ENCODE assay signal across 26 mouse cellular contexts in genomic region chr16:91599242-91599641, GRCm38 (mm10). TPM values are rescaled to one million over a fixed set of nuclear protein-coding genes. Genes with fewer than 3 reads are reported as not detected.
DNase-seq lines count a peak whose midpoint lies in the region; ATAC-seq and TF ChIP-seq lines count a peak whose summit lies in the region.
"Had no signal": no experiment of that assay in that cellular context is flagged by ENCODE, and none has a peak within 500 bp of the region (broad histone marks: within the 10 kb centered on the region; RNA-seq: fewer than 3 reads in every experiment).

No protein-coding gene starts in this region.

- no peak overlapping the region for H3K4me2 ChIP-seq in forebrain, postnatal 0 days (ENCODE audit: low read depth)
- no peak overlapping the region for H3K4me2 ChIP-seq in forebrain, embryonic 14.5 days (ENCODE audit: low read length)
- no peak overlapping the region for H3K4me2 ChIP-seq in lung, postnatal 0 days (replicated peaks; ENCODE audit: low read depth, low read length)
- H3K4me2 ChIP-seq in stomach, postnatal 0 days (replicated peaks; ENCODE audit: low read depth) = no peak overlapping the region
- H3K4me2 ChIP-seq: embryonic facial prominence, embryonic 13.5 days; forebrain, embryonic 12.5 days; heart, embryonic 12.5 days; lung, embryonic 15.5 days had no signal

- H3K9ac ChIP-seq in forebrain, postnatal 0 days = no peak overlapping the region
- no peak overlapping the region for H3K9ac ChIP-seq in forebrain, embryonic 14.5 days (ENCODE audit: low read length)
- no peak overlapping the region for H3K9ac ChIP-seq in lung, postnatal 0 days (replicated peaks; ENCODE audit: low read depth)
- no peak overlapping the region for H3K9ac ChIP-seq in stomach, postnatal 0 days (ENCODE audit: low read length)
- H3K9ac ChIP-seq: embryonic facial prominence, embryonic 13.5 days; forebrain, embryonic 12.5 days; heart, embryonic 12.5 days; lung, embryonic 15.5 days had no signal

- DNase-seq in forebrain, postnatal 0 days = no peak
- DNase-seq in forebrain, embryonic 14.5 days (ENCODE audit: low spot score) = no peak
- no peak for DNase-seq in layer of hippocampus, adult 2 months (ENCODE audit: low spot score in 2 of 2)
- no peak for DNase-seq in layer of hippocampus, adult 9-10 months (ENCODE audit: low spot score)
- no peak for DNase-seq in lung, postnatal 0 days (ENCODE audit: low spot score)
- no peak for DNase-seq in lung, adult 2 months
- DNase-seq in stomach, postnatal 0 days (ENCODE audit: low spot score) = no peak
- DNase-seq in kidney, adult 2 months = no peak
- DNase-seq: adrenal gland, postnatal 10 days; cerebellum, adult 8-10 months; cerebellum, postnatal 36 days; embryo, embryonic 11 days; heart, postnatal 10 days; kidney, adult 9 months; kidney, postnatal 25 days; right cerebral cortex, adult 18-20 months had no signal

- H3K4me3 ChIP-seq in forebrain, postnatal 0 days (ENCODE audit: low read depth, low read length) = no peak overlapping the region
- no peak overlapping the region for H3K4me3 ChIP-seq in forebrain, embryonic 14.5 days (ENCODE audit: low read depth, low read length)
- no peak overlapping the region for H3K4me3 ChIP-seq in layer of hippocampus, adult 2 months
- no peak overlapping the region for H3K4me3 ChIP-seq in lung, postnatal 0 days (ENCODE audit: low read depth, low read length)
- no peak overlapping the region for H3K4me3 ChIP-seq in lung, adult 2 months (replicated peaks; ENCODE audit: extremely low read depth, low read depth, low read length)
- H3K4me3 ChIP-seq in stomach, postnatal 0 days (ENCODE audit: low read depth, low read length) = no peak overlapping the region
- no peak overlapping the region for H3K4me3 ChIP-seq in kidney, adult 2 months (ENCODE audit: insufficient read depth, low read depth, low read length)
- H3K4me3 ChIP-seq: embryonic facial prominence, embryonic 13.5 days; erythroblast, embryonic 14.5 days; forebrain, embryonic 12.5 days; heart, embryonic 12.5 days; lung, embryonic 15.5 days had no signal

- TF ChIP-seq POLR2A in lung, adult 2 months (IDR thresholded peaks at IDR 0.05; ENCODE audit: borderline replicate concordance, extremely low read depth, low read depth, low read length) = no peak
- TF ChIP-seq POLR2A in kidney, adult 2 months (IDR thresholded peaks at IDR 0.05; ENCODE audit: low read depth, low read length) = no peak

- peak; percentile 25; the same call in 1 of the 2 replicates for TF ChIP-seq CTCF in forebrain, postnatal 0 days (IDR thresholded peaks at IDR 0.05; ENCODE audit: low read depth)
- peak; percentile 58 for TF ChIP-seq CTCF in layer of hippocampus, adult 2 months (conservative IDR thresholded peaks at IDR 0.05)
- peak; percentile 35 for TF ChIP-seq CTCF in lung, postnatal 0 days (IDR thresholded peaks at IDR 0.05)
- TF ChIP-seq CTCF in lung, adult 2 months (IDR thresholded peaks at IDR 0.05; ENCODE audit: insufficient read depth, low read length) = no peak
- TF ChIP-seq CTCF in stomach, postnatal 0 days (IDR thresholded peaks at IDR 0.05; ENCODE audit: low read depth) = peak; percentile 29; the same call in 1 of the 2 replicates
- no peak for TF ChIP-seq CTCF in kidney, adult 2 months (conservative IDR thresholded peaks at IDR 0.05; ENCODE audit: insufficient read depth, insufficient read length, low read depth, low read length)

- H3K36me3 ChIP-seq in forebrain, postnatal 0 days (ENCODE audit: insufficient read depth) = no peaks in the 10 kb centered on the region
- no peaks in the 10 kb centered on the region for H3K36me3 ChIP-seq in forebrain, embryonic 14.5 days (ENCODE audit: control insufficient read depth, insufficient read depth, low read length)
- no peaks in the 10 kb centered on the region for H3K36me3 ChIP-seq in lung, postnatal 0 days (ENCODE audit: insufficient read depth, low read length)
- no peaks in the 10 kb centered on the region for H3K36me3 ChIP-seq in stomach, postnatal 0 days (ENCODE audit: control insufficient read depth, insufficient read depth, low read length)
- H3K36me3 ChIP-seq in kidney, adult 2 months (ENCODE audit: control insufficient read depth, insufficient read depth, low read length) = no peaks in the 10 kb centered on the region
- H3K36me3 ChIP-seq: embryonic facial prominence, embryonic 13.5 days; forebrain, embryonic 12.5 days; lung, embryonic 15.5 days had no signal

- no peaks in the 10 kb centered on the region for H3K9me3 ChIP-seq in forebrain, postnatal 0 days (ENCODE audit: low read length)
- no peaks in the 10 kb centered on the region for H3K9me3 ChIP-seq in forebrain, embryonic 14.5 days (replicated peaks; ENCODE audit: control insufficient read depth, low read length)
- H3K9me3 ChIP-seq in lung, postnatal 0 days (ENCODE audit: low read length) = no peaks in the 10 kb centered on the region
- no peaks in the 10 kb centered on the region for H3K9me3 ChIP-seq in stomach, postnatal 0 days (ENCODE audit: control insufficient read depth, low read length)
- H3K9me3 ChIP-seq: embryonic facial prominence, embryonic 13.5 days; forebrain, embryonic 12.5 days; G1E; heart, embryonic 12.5 days; lung, embryonic 15.5 days had no signal

- H3K27ac ChIP-seq in forebrain, postnatal 0 days (ENCODE audit: low read depth, low read length) = no peak overlapping the region
- no peak overlapping the region for H3K27ac ChIP-seq in forebrain, embryonic 14.5 days (ENCODE audit: low read depth, low read length)
- no peak overlapping the region for H3K27ac ChIP-seq in layer of hippocampus, adult 2 months
- no peak overlapping the region for H3K27ac ChIP-seq in lung, postnatal 0 days (ENCODE audit: low read length)
- no peak overlapping the region for H3K27ac ChIP-seq in stomach, postnatal 0 days (replicated peaks)
- no peak overlapping the region for H3K27ac ChIP-seq in kidney, adult 2 months (ENCODE audit: insufficient read depth, low read depth, low read length)
- H3K27ac ChIP-seq: embryonic facial prominence, embryonic 13.5 days; forebrain, embryonic 12.5 days; lung, embryonic 15.5 days; macrophage had no signal

- no peaks in the 10 kb centered on the region; the same call in 1 of the 2 replicates for H3K4me1 ChIP-seq in forebrain, postnatal 0 days (ENCODE audit: insufficient read depth)
- peaks cover 8% of the 10 kb centered on the region; the same call in 1 of the 2 replicates for H3K4me1 ChIP-seq in forebrain, embryonic 14.5 days (ENCODE audit: control insufficient read depth, insufficient read depth, low read length)
- H3K4me1 ChIP-seq in lung, postnatal 0 days (ENCODE audit: insufficient read depth, low read depth, low read length) = 0 out of 2 replicates have a peak, but pooled peaks cover 8% of the 10 kb centered on the region
- peaks cover 5% of the 10 kb centered on the region; the same call in 1 of the 2 replicates for H3K4me1 ChIP-seq in lung, adult 2 months (ENCODE audit: control insufficient read depth, insufficient read depth, low read length)
- no peaks in the 10 kb centered on the region for H3K4me1 ChIP-seq in stomach, postnatal 0 days (replicated peaks; ENCODE audit: control insufficient read depth, insufficient read depth)
- peaks cover 5% of the 10 kb centered on the region; the same call in 1 of the 2 replicates for H3K4me1 ChIP-seq in kidney, adult 2 months (ENCODE audit: control insufficient read depth, insufficient read depth, low read length)

- TF ChIP-seq EP300 in lung, postnatal 0 days (IDR thresholded peaks at IDR 0.05) = no peak
- TF ChIP-seq EP300 in stomach, postnatal 0 days (optimal IDR thresholded peaks at IDR 0.05) = no peak

- no peaks in the 10 kb centered on the region for H3K27me3 ChIP-seq in forebrain, postnatal 0 days (ENCODE audit: insufficient read depth, low read length)
- H3K27me3 ChIP-seq in forebrain, embryonic 14.5 days (replicated peaks; ENCODE audit: control insufficient read depth, insufficient read depth, low read length) = no peaks in the 10 kb centered on the region
- H3K27me3 ChIP-seq in lung, postnatal 0 days (replicated peaks; ENCODE audit: insufficient read depth, low read length) = no peaks in the 10 kb centered on the region
- no peaks in the 10 kb centered on the region for H3K27me3 ChIP-seq in stomach, postnatal 0 days (ENCODE audit: control insufficient read depth, insufficient read depth, low read length)
- H3K27me3 ChIP-seq in kidney, adult 2 months (replicated peaks; ENCODE audit: control insufficient read depth, insufficient read depth, low read length) = no peaks in the 10 kb centered on the region
- H3K27me3 ChIP-seq: lung, embryonic 15.5 days had no signal

- no peak for ATAC-seq in forebrain, postnatal 0 days
- no peak for ATAC-seq in forebrain, embryonic 14.5 days
- ATAC-seq in lung, postnatal 0 days = no peak
- ATAC-seq in stomach, postnatal 0 days (ENCODE audit: low FRiP score, low TSS enrichment) = no peak
- ATAC-seq: activated CD4-positive, CD25-positive, alpha-beta regulatory T cell, adult 4 months; CD4-positive, CD25-positive, alpha-beta regulatory T cell, adult 4 months; midbrain, embryonic 16.5 days had no signal

RNA-seq across cellular contexts. Expression of gene Tmem50b, which starts 1.6 kb away (rescaled TPM):
- 65.2 and 65.6 TPM in 2 replicates for total RNA-seq in forebrain, postnatal 0 days (2014; rRNA removed)
- 98.8 and 102 TPM in 2 replicates for polyA plus RNA-seq in forebrain, postnatal 0 days (2015; fragmentation: Nextera tagmentation; extraction: Ambion mirVana)
- 105 and 111 TPM in 2 replicates for polyA plus RNA-seq in forebrain, embryonic 14.5 days (2014; fragmentation: Nextera tagmentation; extraction: Ambion mirVana)
- total RNA-seq in layer of hippocampus, adult 2 months (2021) = 100 to 1,000 TPM in 1 of 2 experiments, 10 to 100 TPM in 1; 97.3 to 104 TPM
- polyA plus RNA-seq in lung, postnatal 0 days (2015; fragmentation: Nextera tagmentation; extraction: Ambion mirVana) = 160 and 169 TPM in 2 replicates
- 87.2 and 111 TPM in 2 replicates for polyA plus RNA-seq in lung, adult 2 months (2012; rRNA removed)
- 60.8 and 64.6 TPM in 2 replicates for polyA plus RNA-seq in stomach, postnatal 0 days (2015; fragmentation: Nextera tagmentation; extraction: Ambion mirVana)
- 39.2 and 40.7 TPM in 2 replicates for polyA plus RNA-seq in kidney, adult 2 months (2012; rRNA removed)

RNA-seq across cellular contexts. Expression of gene Dnajc28, which starts 19.6 kb away (rescaled TPM):
- total RNA-seq in forebrain, postnatal 0 days (2014; rRNA removed) = 3.7 and 6.1 TPM in 2 replicates
- polyA plus RNA-seq in forebrain, postnatal 0 days (2015; fragmentation: Nextera tagmentation; extraction: Ambion mirVana) = 2.8 and 3.6 TPM in 2 replicates
- polyA plus RNA-seq in forebrain, embryonic 14.5 days (2014; fragmentation: Nextera tagmentation; extraction: Ambion mirVana) = 7.2 and 8.4 TPM in 2 replicates
- 10 to 100 TPM; 10.3 to 10.5 TPM for total RNA-seq in layer of hippocampus, adult 2 months (2021)
- 6.1 and 6.2 TPM in 2 replicates for polyA plus RNA-seq in lung, postnatal 0 days (2015; fragmentation: Nextera tagmentation; extraction: Ambion mirVana)
- polyA plus RNA-seq in lung, adult 2 months (2012; rRNA removed) = 1.3 and 1.7 TPM in 2 replicates
- 1.1 and 1.4 TPM in 2 replicates for polyA plus RNA-seq in stomach, postnatal 0 days (2015; fragmentation: Nextera tagmentation; extraction: Ambion mirVana)
- polyA plus RNA-seq in kidney, adult 2 months (2012; rRNA removed) = 3.9 and 5.9 TPM in 2 replicates

RNA-seq across cellular contexts. Expression of gene Gart, which starts 47.5 kb away (rescaled TPM):
- 36.7 and 41.8 TPM in 2 replicates for total RNA-seq in forebrain, postnatal 0 days (2014; rRNA removed)
- 35.9 and 44.0 TPM in 2 replicates for polyA plus RNA-seq in forebrain, postnatal 0 days (2015; fragmentation: Nextera tagmentation; extraction: Ambion mirVana)
- 64.9 and 66.7 TPM in 2 replicates for polyA plus RNA-seq in forebrain, embryonic 14.5 days (2014; fragmentation: Nextera tagmentation; extraction: Ambion mirVana)
- total RNA-seq in layer of hippocampus, adult 2 months (2021) = 10 to 100 TPM; 52.9 to 54.3 TPM
- polyA plus RNA-seq in lung, postnatal 0 days (2015; fragmentation: Nextera tagmentation; extraction: Ambion mirVana) = 27.3 and 30.9 TPM in 2 replicates
- polyA plus RNA-seq in lung, adult 2 months (2012; rRNA removed) = 19.1 and 29.5 TPM in 2 replicates
- polyA plus RNA-seq in stomach, postnatal 0 days (2015; fragmentation: Nextera tagmentation; extraction: Ambion mirVana) = 35.7 and 36.4 TPM in 2 replicates
- 30.3 and 39.4 TPM in 2 replicates for polyA plus RNA-seq in kidney, adult 2 months (2012; rRNA removed)

RNA-seq across cellular contexts. Expression of gene Son, which starts 48.1 kb away (rescaled TPM):
- 220 and 279 TPM in 2 replicates for total RNA-seq in forebrain, postnatal 0 days (2014; rRNA removed)
- polyA plus RNA-seq in forebrain, postnatal 0 days (2015; fragmentation: Nextera tagmentation; extraction: Ambion mirVana) = 56.9 and 76.7 TPM in 2 replicates
- polyA plus RNA-seq in forebrain, embryonic 14.5 days (2014; fragmentation: Nextera tagmentation; extraction: Ambion mirVana) = 126 and 131 TPM in 2 replicates
- 100 to 1,000 TPM; 259 to 285 TPM for total RNA-seq in layer of hippocampus, adult 2 months (2021)
- polyA plus RNA-seq in lung, postnatal 0 days (2015; fragmentation: Nextera tagmentation; extraction: Ambion mirVana) = 132 and 143 TPM in 2 replicates
- 144 and 200 TPM in 2 replicates for polyA plus RNA-seq in lung, adult 2 months (2012; rRNA removed)
- polyA plus RNA-seq in stomach, postnatal 0 days (2015; fragmentation: Nextera tagmentation; extraction: Ambion mirVana) = 62.3 and 65.8 TPM in 2 replicates
- 78.0 and 81.9 TPM in 2 replicates for polyA plus RNA-seq in kidney, adult 2 months (2012; rRNA removed)

RNA-seq across cellular contexts. Expression of gene Ifngr2, which starts 52.4 kb away (rescaled TPM):
- 61.8 and 63.0 TPM in 2 replicates for total RNA-seq in forebrain, postnatal 0 days (2014; rRNA removed)
- polyA plus RNA-seq in forebrain, postnatal 0 days (2015; fragmentation: Nextera tagmentation; extraction: Ambion mirVana) = 112 and 146 TPM in 2 replicates
- polyA plus RNA-seq in forebrain, embryonic 14.5 days (2014; fragmentation: Nextera tagmentation; extraction: Ambion mirVana) = 77.3 and 100 TPM in 2 replicates
- total RNA-seq in layer of hippocampus, adult 2 months (2021) = 10 to 100 TPM; 49.2 to 50.6 TPM
- polyA plus RNA-seq in lung, postnatal 0 days (2015; fragmentation: Nextera tagmentation; extraction: Ambion mirVana) = 64.4 and 78.1 TPM in 2 replicates
- polyA plus RNA-seq in lung, adult 2 months (2012; rRNA removed) = 32.4 and 37.9 TPM in 2 replicates
- polyA plus RNA-seq in stomach, postnatal 0 days (2015; fragmentation: Nextera tagmentation; extraction: Ambion mirVana) = 54.9 and 57.8 TPM in 2 replicates
- polyA plus RNA-seq in kidney, adult 2 months (2012; rRNA removed) = 15.1 and 17.7 TPM in 2 replicates

Comparison
In these comparisons a context has a peak if more than half of its experiments do, and no peak if none do; other contexts are left out.
1. CTCF ChIP-seq: peak in forebrain, postnatal 0 days (single experiment), layer of hippocampus, adult 2 months (single experiment), lung, postnatal 0 days (single experiment) and stomach, postnatal 0 days (single experiment); none in lung, adult 2 months (single experiment) and kidney, adult 2 months (single experiment).